Mouse (Mus musculus): ENCODE measurements at regions not wholly inside any gene's neighbourhood (a gene's known extent, or its start where the extent isn't known, plus 50 kb on each side); places are given as distances from the start of the nearest gene placed in this dataset.

DNA sequence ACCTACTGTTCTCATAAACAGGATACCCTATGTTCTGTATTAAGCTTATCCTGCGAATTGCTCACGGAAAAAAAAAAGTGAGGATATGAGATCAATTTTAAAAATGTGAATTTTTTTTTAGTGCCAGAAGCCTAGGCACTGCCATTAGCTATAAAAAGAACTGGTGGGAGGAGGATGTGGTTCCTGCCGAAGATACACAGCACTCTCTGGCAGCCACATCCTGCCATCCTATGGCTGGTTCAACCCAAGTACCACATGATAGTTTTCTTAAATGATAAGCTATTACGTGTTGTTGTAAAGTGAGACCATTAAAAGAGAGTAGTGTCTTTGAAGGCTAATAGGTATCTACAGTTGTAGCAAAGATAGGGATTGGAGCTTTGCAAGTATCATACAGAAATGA, 58.2 kb upstream of the Ppp3ca start:
- TF ChIP-seq CTCF (IDR thresholded peaks at IDR 0.05; ENCODE audit: borderline replicate concordance, insufficient read depth, low read depth, low read length) (no peak), POLR2A (IDR thresholded peaks at IDR 0.05; ENCODE audit: borderline replicate concordance, insufficient read depth, low read length) (no peak)
